Mouse (Mus musculus): ENCODE data around the gene Hrh2. TPM values are rescaled to one million over a fixed set of nuclear protein-coding genes. Genes with fewer than 3 reads are reported as not detected.

The Hrh2 gene
- polyA plus RNA-seq, 2 experiments: 0.10 to 0.11 TPM

- Histone ChIP-seq H3K9me3 (ENCODE audit: control insufficient read depth, low read length) (no peaks in the 10 kb centered on the region), H3K27me3 (ENCODE audit: control insufficient read depth, insufficient read depth, low read length) (no peaks in the 10 kb centered on the region), H3K9ac (replicated peaks) (no peak overlapping the region), H3K4me1 (replicated peaks; ENCODE audit: control insufficient read depth in 2 of 2, insufficient read depth in 2 of 2, low read length in 1 of 2) (no peaks in the 10 kb centered on the region; a peak in 1 of 4 replicates), H3K4me3 (ENCODE audit: insufficient read depth in 1 of 2, low read depth in 2 of 2, low read length in 2 of 2) (no peak overlapping the region), H3K4me2 (ENCODE audit: low read depth) (no peak overlapping the region), H3K36me3 (replicated peaks; ENCODE audit: control insufficient read depth, insufficient read depth, low read depth) (no peaks in the 10 kb centered on the region), H3K27ac (no peak overlapping the region)
- ATAC-seq (ENCODE audit: insufficient read depth) (no peak), DNase-seq (ENCODE audit: low read depth in 3 of 3, low spot score in 3 of 3) (no peak)
- TF ChIP-seq EP300 (IDR thresholded peaks at IDR 0.05; ENCODE audit: low read depth) (no peak), CTCF (IDR thresholded peaks at IDR 0.05; ENCODE audit: low read depth) (no peak)
- 76% methylated on average over 6 of the region's 6 CpGs for WGBS (ENCODE audit: insufficient replicate concordance)
Observed at GRCm38 (mm10) chr13:54165765-54166164, 26.2 kb upstream of the Hrh2 start.

GRCm38 (mm10) chr13:54167036-54167435, 24.9 kb upstream of the Hrh2 start:
- ATAC-seq (ENCODE audit: insufficient read depth) (no peak), DNase-seq (ENCODE audit: low read depth in 3 of 3, low spot score in 3 of 3) (no peak)
- H3K9ac ChIP-seq (replicated peaks): no peak overlapping the region
- H3K27ac ChIP-seq: no peak overlapping the region
- no peaks in the 10 kb centered on the region for H3K36me3 ChIP-seq (replicated peaks; ENCODE audit: control insufficient read depth, insufficient read depth, low read depth)
- H3K9me3 ChIP-seq (ENCODE audit: control insufficient read depth, low read length): no peaks in the 10 kb centered on the region
- H3K4me2 ChIP-seq (ENCODE audit: low read depth): no peak overlapping the region
- no peak for TF ChIP-seq EP300 (IDR thresholded peaks at IDR 0.05; ENCODE audit: low read depth)
- TF ChIP-seq CTCF (IDR thresholded peaks at IDR 0.05; ENCODE audit: low read depth): no peak
- H3K4me3 ChIP-seq (ENCODE audit: insufficient read depth in 1 of 2, low read depth in 2 of 2, low read length in 2 of 2): no peak overlapping the region
- no peaks in the 10 kb centered on the region for H3K27me3 ChIP-seq (ENCODE audit: control insufficient read depth, insufficient read depth, low read length)
- 58% methylated on average over 2 of the region's 2 CpGs for WGBS (ENCODE audit: insufficient replicate concordance)
- no peaks in the 10 kb centered on the region; a peak in 1 of 4 replicates for H3K4me1 ChIP-seq (replicated peaks; ENCODE audit: control insufficient read depth in 2 of 2, insufficient read depth in 2 of 2, low read length in 1 of 2)

GRCm38 (mm10) chr13:54168675-54169074, 23.3 kb upstream of the Hrh2 start:
- Histone ChIP-seq H3K4me3 (ENCODE audit: insufficient read depth in 1 of 2, low read depth in 2 of 2, low read length in 2 of 2) (no peak overlapping the region), H3K36me3 (replicated peaks; ENCODE audit: control insufficient read depth, insufficient read depth, low read depth) (no peaks in the 10 kb centered on the region), H3K27ac (no peak overlapping the region), H3K9ac (replicated peaks) (no peak overlapping the region), H3K4me1 (replicated peaks; ENCODE audit: control insufficient read depth in 2 of 2, insufficient read depth in 2 of 2, low read length in 1 of 2) (no peaks in the 10 kb centered on the region; a peak in 1 of 4 replicates), H3K9me3 (ENCODE audit: control insufficient read depth, low read length) (no peaks in the 10 kb centered on the region), H3K4me2 (ENCODE audit: low read depth) (no peak overlapping the region), H3K27me3 (ENCODE audit: control insufficient read depth, insufficient read depth, low read length) (no peaks in the 10 kb centered on the region)
- no peak for TF ChIP-seq EP300 (IDR thresholded peaks at IDR 0.05; ENCODE audit: low read depth)
- TF ChIP-seq CTCF (IDR thresholded peaks at IDR 0.05; ENCODE audit: low read depth): no peak
- ATAC-seq (ENCODE audit: insufficient read depth): no peak
- 71% methylated on average over 8 of the region's 8 CpGs for WGBS (ENCODE audit: insufficient replicate concordance)
- no peak for DNase-seq (ENCODE audit: low read depth in 3 of 3, low spot score in 3 of 3)

GRCm38 (mm10) chr13:54170288-54170687, 21.6 kb upstream of the Hrh2 start:
- Histone ChIP-seq H3K4me2 (ENCODE audit: low read depth) (no peak overlapping the region), H3K27me3 (ENCODE audit: control insufficient read depth, insufficient read depth, low read length) (no peaks in the 10 kb centered on the region), H3K4me1 (replicated peaks; ENCODE audit: control insufficient read depth in 2 of 2, insufficient read depth in 2 of 2, low read length in 1 of 2) (no peaks in the 10 kb centered on the region; a peak in 1 of 4 replicates), H3K27ac (no peak overlapping the region), H3K4me3 (ENCODE audit: insufficient read depth in 1 of 2, low read depth in 2 of 2, low read length in 2 of 2) (no peak overlapping the region), H3K9me3 (ENCODE audit: control insufficient read depth, low read length) (no peaks in the 10 kb centered on the region), H3K9ac (replicated peaks) (no peak overlapping the region), H3K36me3 (replicated peaks; ENCODE audit: control insufficient read depth, insufficient read depth, low read depth) (no peaks in the 10 kb centered on the region)
- DNase-seq (ENCODE audit: low read depth in 3 of 3, low spot score in 3 of 3) (no peak), ATAC-seq (ENCODE audit: insufficient read depth) (no peak)
- TF ChIP-seq CTCF (IDR thresholded peaks at IDR 0.05; ENCODE audit: low read depth): no peak
- no peak for TF ChIP-seq EP300 (IDR thresholded peaks at IDR 0.05; ENCODE audit: low read depth)
- WGBS (ENCODE audit: insufficient replicate concordance): 58% methylated on average over 6 of the region's 6 CpGs

GRCm38 (mm10) chr13:54171346-54171745, 20.6 kb upstream of the Hrh2 start:
- H3K4me1 ChIP-seq (replicated peaks; ENCODE audit: control insufficient read depth in 2 of 2, insufficient read depth in 2 of 2, low read length in 1 of 2): no peaks in the 10 kb centered on the region; a peak in 1 of 4 replicates
- TF ChIP-seq CTCF (IDR thresholded peaks at IDR 0.05; ENCODE audit: low read depth): no peak
- TF ChIP-seq EP300 (IDR thresholded peaks at IDR 0.05; ENCODE audit: low read depth): no peak
- H3K9me3 ChIP-seq (ENCODE audit: control insufficient read depth, low read length): no peaks in the 10 kb centered on the region
- no peak overlapping the region for H3K27ac ChIP-seq
- ATAC-seq (ENCODE audit: insufficient read depth) (no peak), DNase-seq (ENCODE audit: low read depth in 3 of 3, low spot score in 3 of 3) (no peak)
- H3K36me3 ChIP-seq (replicated peaks; ENCODE audit: control insufficient read depth, insufficient read depth, low read depth): no peaks in the 10 kb centered on the region
- 55% methylated on average over 10 of the region's 10 CpGs for WGBS (ENCODE audit: insufficient replicate concordance)
- H3K9ac ChIP-seq (replicated peaks): no peak overlapping the region
- no peaks in the 10 kb centered on the region for H3K27me3 ChIP-seq (ENCODE audit: control insufficient read depth, insufficient read depth, low read length)
- H3K4me3 ChIP-seq (ENCODE audit: insufficient read depth in 1 of 2, low read depth in 2 of 2, low read length in 2 of 2): no peak overlapping the region
- no peak overlapping the region for H3K4me2 ChIP-seq (ENCODE audit: low read depth)
